In the genomic region with DNA sequence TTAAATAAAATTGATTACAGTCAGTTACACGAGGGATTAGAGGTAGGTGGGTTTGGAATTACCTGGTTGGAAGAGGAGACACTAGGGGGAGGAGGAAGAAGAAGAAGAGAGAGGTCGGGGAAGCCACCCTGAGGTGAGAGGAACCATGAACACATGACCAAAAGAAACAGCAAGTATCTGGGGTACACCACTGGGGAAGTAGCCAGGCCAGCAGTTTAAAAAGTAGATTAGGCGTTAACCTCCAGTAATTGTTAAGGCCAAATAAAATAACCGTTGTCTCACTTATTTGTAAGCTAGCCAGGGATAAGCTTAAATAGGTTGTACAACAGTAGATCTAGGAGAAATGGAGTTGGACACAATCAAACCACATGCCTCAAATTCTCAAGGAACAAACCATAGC, we compare ENCODE assay signal across 16 mouse cellular contexts.
"Had no signal": no experiment of that assay in that cellular context is flagged by ENCODE, and none has a peak within 500 bp of the region (broad histone marks: within the 10 kb centered on the region; RNA-seq: fewer than 3 reads in every experiment).

No protein-coding gene starts in this region.

- H3K9ac ChIP-seq: neural tube, embryonic 13.5 days; neural tube, embryonic 15.5 days; stomach, embryonic 15.5 days had no signal

- H3K4me3 ChIP-seq: neural tube, embryonic 13.5 days; neural tube, embryonic 15.5 days; stomach, embryonic 15.5 days had no signal

- H3K27ac ChIP-seq: neural tube, embryonic 13.5 days; neural tube, embryonic 15.5 days; stomach, embryonic 15.5 days; stomach, postnatal 0 days had no signal

- H3K4me2 ChIP-seq: neural tube, embryonic 13.5 days; neural tube, embryonic 15.5 days; stomach, embryonic 15.5 days had no signal

- H3K36me3 ChIP-seq: neural tube, embryonic 13.5 days; neural tube, embryonic 15.5 days; stomach, embryonic 15.5 days had no signal

- H3K4me1 ChIP-seq: neural tube, embryonic 13.5 days; neural tube, embryonic 15.5 days; stomach, embryonic 15.5 days had no signal

- H3K9me3 ChIP-seq: neural tube, embryonic 13.5 days; neural tube, embryonic 15.5 days; stomach, embryonic 15.5 days had no signal

- DNase-seq: retina, postnatal 1 day; right cerebral cortex, adult 18-20 months; right cerebral cortex, postnatal 14 days; right cerebral cortex, postnatal 25 days; right cerebral cortex, postnatal 4 days; spleen, adult 18-20 months; thymus, adult 18-20 months; thymus, adult 2 months; thymus, postnatal 14 days; thymus, postnatal 25 days; thymus, postnatal 36 days; thymus, postnatal 4 days had no signal

- H3K27me3 ChIP-seq: neural tube, embryonic 13.5 days; neural tube, embryonic 15.5 days; stomach, embryonic 15.5 days had no signal
